Mouse (Mus musculus) intestine, embryonic 16.5 days (tissue): ENCODE results near the gene Gm10160. TPM values are rescaled to one million over a fixed set of nuclear protein-coding genes. Genes with fewer than 3 reads are reported as not detected.

Experiments
- ATAC-seq: fragments of 200-750 bp; cut with Nextera tagmentation; 2 replicates; pipeline ENCODE4 v1.8.0; 2017; ENCODE audit warnings: moderate TSS enrichment, moderate library complexity
- H3K27ac ChIP-seq: fragments of 300-500 bp; sonication (generic); 2 replicates; pipeline ENCODE4 v1.5.1; 2014; ENCODE audit warnings: mild to moderate bottlenecking, low read length
- H3K27me3 ChIP-seq: fragments of 300-500 bp; sonication (generic); replicated peaks from 2 replicates; pipeline ENCODE4 v1.6.1; 2014; ENCODE audit warnings: low read length, control low read depth, mixed read lengths; ENCODE audit not compliant: control insufficient read depth, insufficient read depth
- H3K36me3 ChIP-seq: fragments of 300-500 bp; sonication (generic); 2 replicates; pipeline ENCODE4 v1.6.1; 2014; ENCODE audit warnings: low read length, control low read depth; ENCODE audit not compliant: control insufficient read depth, insufficient read depth
- H3K4me1 ChIP-seq: fragments of 300-500 bp; sonication (generic); 2 replicates; pipeline ENCODE4 v1.6.1; 2014; ENCODE audit warnings: low read length, control low read depth, mixed read lengths; ENCODE audit not compliant: control insufficient read depth, insufficient read depth
- H3K4me2 ChIP-seq: fragments of 300-500 bp; sonication (generic); 2 replicates; pipeline ENCODE4 v1.6.1; 2014; ENCODE audit warnings: low read depth, low read length, control low read depth
- H3K4me3 ChIP-seq: fragments of 300-500 bp; sonication (generic); 2 replicates; pipeline ENCODE4 v1.5.1; 2014; ENCODE audit warnings: mild to moderate bottlenecking, low read length
- H3K9ac ChIP-seq: fragments of 300-500 bp; sonication (generic); 2 replicates; pipeline ENCODE4 v1.6.1; 2014; ENCODE audit warnings: low read depth, low read length
- H3K9me3 ChIP-seq: fragments of 300-500 bp; sonication (generic); 2 replicates; pipeline ENCODE4 v1.6.1; 2016; ENCODE audit warnings: low read length, control low read depth; ENCODE audit not compliant: control insufficient read depth
- WGBS: fragments of 180-500 bp; shearing (Covaris S2); extraction: QIAGEN DNeasy Blood & Tissue Kit; methylation state at CpG from one replicate; pipeline ENCODE4 v1.1.7; 2014; 5-methylcytosine and 5-hydroxymethylcytosine counted together
- polyA plus RNA-seq: library from polyadenylated mRNA; unstranded; fragments of >200 nt; fragmentation: Nextera tagmentation; extraction: Ambion mirVana; gene quantifications from 2 replicates; pipeline ENCODE4 v1.2.1, GENCODE M21; 2015

Gene Gm10160
- polyA plus RNA-seq, 1 experiment from 2014 or later = not detected

DNA sequence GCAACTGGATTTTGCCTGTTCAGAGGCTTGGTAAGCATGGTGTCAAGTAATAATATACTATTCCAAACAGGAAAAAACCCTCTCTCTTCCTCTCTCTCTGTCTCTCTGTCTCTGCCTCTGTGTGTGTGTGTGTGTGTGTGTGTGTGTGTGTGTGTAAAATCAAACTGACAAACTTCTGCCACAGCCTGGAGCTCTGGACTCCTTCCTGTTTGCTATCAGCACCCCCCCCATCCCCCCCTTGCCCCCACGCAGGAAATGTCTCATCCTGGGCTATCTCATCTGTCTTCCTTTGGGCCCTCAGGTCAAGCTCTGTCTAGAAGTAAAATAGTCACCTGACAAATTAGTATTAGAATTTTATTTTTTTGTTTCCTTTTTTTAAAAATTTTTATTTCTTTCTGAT lies 18.2 kb upstream of the Gm10160 start:
- WGBS = 36% methylated on average over 1 of the region's 1 CpGs
- H3K27ac ChIP-seq = no peak overlapping the region
- H3K27me3 ChIP-seq = no peaks in the 10 kb centered on the region
- H3K9me3 ChIP-seq = no peaks in the 10 kb centered on the region
- H3K4me1 ChIP-seq = no peaks in the 10 kb centered on the region
- H3K36me3 ChIP-seq = no peaks in the 10 kb centered on the region
- H3K9ac ChIP-seq = no peak overlapping the region
- ATAC-seq = no peak
- no peak overlapping the region for H3K4me2 ChIP-seq
- H3K4me3 ChIP-seq = no peak overlapping the region

DNA sequence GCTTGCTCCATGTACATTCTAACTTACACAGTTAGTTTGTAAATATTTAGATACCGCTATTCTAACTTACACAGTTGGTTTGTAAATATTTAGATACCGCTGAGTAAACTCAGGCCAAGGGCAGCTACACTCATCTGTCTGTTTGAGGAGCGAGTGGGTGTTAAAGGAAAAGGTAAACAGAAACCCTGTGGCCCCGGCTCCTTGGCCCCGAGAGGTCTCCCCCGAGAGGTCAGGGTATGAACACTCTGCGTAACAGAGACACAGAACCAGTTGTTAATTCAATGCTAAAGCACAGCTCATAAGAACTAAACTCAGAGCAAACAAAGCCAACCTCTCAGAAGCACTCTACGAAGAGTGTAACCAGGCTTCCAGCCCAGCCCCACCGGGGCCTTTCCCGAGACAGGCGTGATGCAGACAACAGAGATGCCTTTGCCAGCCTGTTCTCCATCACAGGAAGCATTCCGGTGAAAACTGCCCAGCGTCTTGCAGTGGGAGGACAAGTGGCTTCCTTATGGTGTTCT lies 17.0 kb upstream of the Gm10160 start:
- Histone ChIP-seq H3K4me2 (no peak overlapping the region), H3K27me3 (no peaks in the 10 kb centered on the region), H3K4me3 (no peak overlapping the region), H3K9ac (no peak overlapping the region), H3K27ac (no peak overlapping the region), H3K4me1 (no peaks in the 10 kb centered on the region), H3K36me3 (no peaks in the 10 kb centered on the region), H3K9me3 (no peaks in the 10 kb centered on the region)
- WGBS = 38% methylated on average over 13 of the region's 13 CpGs
- peak; percentile 75 for ATAC-seq

DNA sequence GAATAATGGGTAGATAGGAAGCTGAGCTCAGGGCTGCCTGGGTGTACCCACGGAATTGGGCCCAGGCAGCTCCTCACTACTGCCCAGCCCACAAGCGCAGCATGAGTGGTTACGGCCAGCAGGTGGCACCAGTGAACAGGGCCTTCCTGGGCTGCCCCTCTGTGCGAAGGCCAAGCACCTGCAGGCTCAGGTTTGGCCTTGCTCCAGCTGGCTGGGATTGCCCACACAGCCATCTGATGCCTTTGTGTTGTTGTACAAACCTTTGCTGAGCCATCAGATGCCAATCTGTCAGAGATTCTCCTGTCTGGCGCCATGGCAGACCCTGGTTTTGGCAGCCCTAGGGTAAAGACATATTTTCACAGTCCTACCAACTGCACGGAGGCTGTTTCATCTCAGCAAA lies 12.6 kb upstream of the Gm10160 start:
- no peaks in the 10 kb centered on the region for H3K27me3 ChIP-seq
- no peak overlapping the region for H3K4me2 ChIP-seq
- peak; percentile 64; the same call in 1 of the 2 replicates for ATAC-seq
- no peak overlapping the region for H3K4me3 ChIP-seq
- no peak overlapping the region for H3K9ac ChIP-seq
- no peaks in the 10 kb centered on the region for H3K36me3 ChIP-seq
- peaks cover 2% of the 10 kb centered on the region; the same call in 1 of the 2 replicates for H3K4me1 ChIP-seq
- no peaks in the 10 kb centered on the region for H3K9me3 ChIP-seq
- no peak overlapping the region for H3K27ac ChIP-seq
- WGBS = 29% methylated on average over 6 of the region's 6 CpGs

DNA sequence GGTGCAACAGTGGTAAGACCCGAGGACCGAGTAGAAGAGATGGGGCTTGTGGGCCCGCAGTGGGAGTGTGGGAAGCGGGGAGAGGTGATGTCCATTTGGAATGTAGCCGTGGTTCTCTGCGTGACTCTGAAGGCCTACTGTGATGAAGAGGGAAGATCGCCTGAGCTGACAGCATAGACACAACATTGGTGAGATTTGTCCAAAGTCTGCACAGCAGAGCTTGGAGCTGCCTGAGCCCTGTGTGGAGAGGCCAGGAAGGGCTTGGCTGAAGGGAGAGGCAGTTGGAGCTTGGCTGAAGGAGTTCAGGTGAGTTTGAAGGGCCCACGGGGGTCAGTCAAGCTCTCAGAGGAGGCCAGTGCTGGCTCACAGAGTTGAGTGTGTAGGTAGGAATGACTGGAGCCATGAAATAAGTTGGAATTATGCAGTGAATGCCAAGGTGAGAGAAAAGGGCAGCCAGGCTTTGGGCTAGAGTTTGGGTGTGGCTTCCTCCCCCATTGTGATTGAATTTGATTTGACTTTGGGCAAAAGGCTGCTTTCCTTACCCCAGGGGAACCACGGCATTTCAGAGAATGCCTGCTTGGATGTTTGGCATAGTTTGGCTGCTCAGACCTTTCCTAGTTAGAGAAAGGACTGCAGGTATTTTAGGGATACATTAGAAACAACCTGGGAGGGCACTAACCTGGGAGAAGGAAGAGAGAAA lies 11.8 kb upstream of the Gm10160 start:
- H3K4me1 ChIP-seq = peaks cover 2% of the 10 kb centered on the region; the same call in 1 of the 2 replicates
- H3K36me3 ChIP-seq = no peaks in the 10 kb centered on the region
- H3K9me3 ChIP-seq = no peaks in the 10 kb centered on the region
- no peak overlapping the region for H3K4me3 ChIP-seq
- H3K4me2 ChIP-seq = no peak overlapping the region
- H3K27ac ChIP-seq = peak overlapping the region; percentile 34
- no peaks in the 10 kb centered on the region for H3K27me3 ChIP-seq
- no peak for ATAC-seq
- WGBS = 84% methylated on average over 9 of the region's 9 CpGs
- no peak overlapping the region for H3K9ac ChIP-seq

DNA sequence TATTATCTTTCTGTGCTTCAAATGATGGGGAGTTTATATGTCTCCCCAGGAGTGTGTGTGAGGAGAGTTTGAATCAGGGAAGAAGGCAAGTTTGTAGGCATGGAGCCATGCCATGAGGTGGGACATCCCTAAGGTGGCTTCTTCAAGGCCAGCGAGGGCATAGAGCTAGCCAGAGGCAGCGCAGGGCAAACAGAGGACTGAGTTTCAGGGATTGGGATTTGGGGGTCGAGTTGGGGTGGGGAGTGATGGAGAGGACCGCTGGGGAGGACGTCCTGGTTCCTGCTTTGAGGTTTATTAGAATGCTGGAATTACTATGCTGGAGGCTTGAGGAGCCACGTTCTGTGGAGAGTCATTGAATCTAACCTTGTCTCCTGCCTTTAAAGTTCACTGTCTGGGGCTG lies 10.3 kb upstream of the Gm10160 start:
- Histone ChIP-seq H3K4me1 (peaks cover 2% of the 10 kb centered on the region; the same call in 1 of the 2 replicates), H3K36me3 (no peaks in the 10 kb centered on the region), H3K9me3 (no peaks in the 10 kb centered on the region), H3K9ac (no peak overlapping the region), H3K4me3 (no peak overlapping the region), H3K27ac (no peak overlapping the region), H3K4me2 (no peak overlapping the region), H3K27me3 (no peaks in the 10 kb centered on the region)
- 94% methylated on average over 6 of the region's 6 CpGs for WGBS
- no peak for ATAC-seq

DNA sequence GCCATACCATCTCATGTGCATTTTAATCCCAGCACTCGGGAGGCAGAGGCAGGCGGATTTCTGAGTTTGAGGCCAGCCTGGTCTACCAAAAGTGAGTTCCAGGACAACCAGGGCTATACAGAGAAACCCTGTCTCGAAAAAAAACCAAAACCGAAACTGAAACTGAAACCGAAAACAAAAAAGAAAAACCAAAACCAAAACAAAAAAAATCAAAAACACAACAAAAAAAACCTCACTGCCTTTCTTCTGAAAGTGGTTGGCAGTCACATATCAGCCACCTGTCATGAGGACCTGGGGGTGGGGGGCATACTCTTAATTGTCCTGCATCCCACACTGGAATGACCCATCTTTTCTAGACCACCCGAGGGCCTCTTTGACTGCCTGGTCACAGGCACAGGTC lies 9.0 kb upstream of the Gm10160 start:
- Histone ChIP-seq H3K4me2 (no peak overlapping the region), H3K27me3 (peaks cover 2% of the 10 kb centered on the region), H3K4me3 (no peak overlapping the region), H3K36me3 (no peaks in the 10 kb centered on the region), H3K9me3 (no peaks in the 10 kb centered on the region), H3K27ac (no peak overlapping the region), H3K4me1 (peaks cover 2% of the 10 kb centered on the region), H3K9ac (no peak overlapping the region)
- no peak for ATAC-seq
- WGBS = 89% methylated on average over 6 of the region's 6 CpGs

DNA sequence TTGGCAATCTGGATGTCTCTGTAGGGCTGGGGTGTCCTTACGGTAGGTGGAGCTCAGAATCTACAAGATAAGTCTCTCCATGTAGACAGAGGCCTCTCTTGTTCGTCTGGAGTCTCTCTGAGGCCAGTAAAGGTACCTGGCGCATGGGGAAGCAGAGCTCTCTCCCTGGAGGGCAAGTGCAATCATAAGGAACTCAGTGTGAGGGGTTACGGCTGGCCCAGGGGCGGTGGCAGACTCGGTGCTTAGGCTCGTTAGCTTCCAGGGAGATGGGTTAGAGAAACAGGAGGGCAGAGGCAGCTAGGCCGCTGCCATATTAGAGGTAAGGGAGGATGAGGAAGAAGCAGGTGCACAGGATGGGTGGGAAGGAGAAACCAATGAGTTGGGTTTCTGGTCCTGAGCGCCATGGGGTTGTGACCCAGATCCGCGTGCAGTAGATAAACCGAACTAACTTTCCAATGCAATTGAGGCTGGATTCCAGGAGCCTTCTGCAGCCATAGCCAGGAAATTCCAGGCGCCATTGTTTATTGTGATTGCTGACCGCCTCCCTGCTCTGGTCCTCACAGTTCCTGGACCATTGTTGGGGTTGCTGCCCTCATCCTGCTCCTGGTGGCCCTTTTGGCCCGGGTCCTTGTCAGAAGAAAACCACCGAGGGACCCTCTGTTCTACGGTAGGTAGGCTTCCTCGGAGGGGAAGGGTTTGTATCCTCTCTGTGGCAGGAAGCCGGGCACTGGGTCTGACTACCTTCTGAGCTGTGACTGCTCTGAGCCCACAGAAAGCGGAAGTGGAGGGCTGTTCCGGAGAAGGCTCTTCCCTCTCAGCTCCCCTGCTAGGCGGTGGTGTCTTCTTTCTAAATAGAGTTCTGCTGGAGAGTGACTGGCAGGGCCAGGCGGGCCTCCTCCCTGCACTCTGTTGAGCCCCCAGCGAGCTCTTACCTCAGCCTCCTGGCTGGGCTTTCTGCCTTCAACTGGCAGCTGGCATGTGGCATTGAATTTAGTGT lies 7.3 kb upstream of the Gm10160 start:
- H3K36me3 ChIP-seq = no peaks in the 10 kb centered on the region
- H3K27me3 ChIP-seq = peaks cover 18% of the 10 kb centered on the region
- H3K27ac ChIP-seq = peak overlapping the region; percentile 29; the same call in 1 of the 2 replicates
- no peaks in the 10 kb centered on the region for H3K9me3 ChIP-seq
- 0 out of 2 replicates have a peak overlapping the region, but pooled peaks have one; percentile 16 for H3K4me2 ChIP-seq
- no peak overlapping the region for H3K9ac ChIP-seq
- peaks cover 2% of the 10 kb centered on the region for H3K4me1 ChIP-seq
- WGBS = 68% methylated on average over 24 of the region's 24 CpGs
- no peak overlapping the region for H3K4me3 ChIP-seq
- no peak for ATAC-seq

DNA sequence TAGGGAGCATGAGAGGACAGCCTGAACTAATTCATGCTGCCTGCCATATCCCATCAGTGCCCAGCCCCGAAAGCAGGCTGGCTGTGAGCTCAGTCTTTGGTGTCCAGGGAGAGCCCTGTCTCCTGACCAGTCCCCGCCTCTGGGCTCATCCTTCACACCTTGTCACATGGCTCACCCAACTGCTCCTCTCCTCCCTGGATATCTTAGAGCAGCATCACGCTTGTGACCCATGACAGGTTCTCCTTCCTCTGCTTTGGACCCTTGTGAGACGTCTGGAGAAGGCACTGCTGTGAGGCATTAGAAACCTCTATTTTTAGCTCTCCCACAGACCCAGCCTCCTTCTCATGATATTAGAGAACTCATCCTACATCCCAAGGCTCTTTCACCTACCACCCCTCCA lies 6.3 kb upstream of the Gm10160 start:
- 77% methylated on average over 4 of the region's 4 CpGs for WGBS
- no peak overlapping the region for H3K27ac ChIP-seq
- H3K27me3 ChIP-seq = peaks cover 25% of the 10 kb centered on the region
- H3K9me3 ChIP-seq = no peaks in the 10 kb centered on the region
- H3K9ac ChIP-seq = no peak overlapping the region
- H3K36me3 ChIP-seq = no peaks in the 10 kb centered on the region
- H3K4me2 ChIP-seq = no peak overlapping the region
- no peak for ATAC-seq
- H3K4me3 ChIP-seq = no peak overlapping the region
- H3K4me1 ChIP-seq = no peaks in the 10 kb centered on the region; the same call in 1 of the 2 replicates

DNA sequence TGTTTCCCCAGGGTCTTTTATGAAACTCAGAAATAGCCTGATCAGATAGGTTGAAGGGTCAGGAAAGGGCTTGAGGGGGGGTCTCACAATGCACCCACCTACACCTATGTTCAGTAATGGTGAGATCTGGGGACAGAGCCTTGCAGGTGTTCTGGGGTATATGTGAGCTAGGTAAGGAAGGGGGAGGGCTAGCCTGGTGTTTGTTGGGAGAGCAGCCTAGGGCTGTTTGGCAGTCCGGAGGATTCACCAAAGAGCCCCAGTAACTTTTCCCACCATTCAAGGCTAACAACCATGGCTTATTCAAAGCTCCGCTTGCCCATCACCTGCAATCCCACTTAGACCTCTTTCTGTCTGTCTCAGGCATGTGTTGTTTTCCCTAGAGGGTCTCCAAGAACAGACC lies 5.9 kb upstream of the Gm10160 start:
- Histone ChIP-seq H3K27me3 (peaks cover 25% of the 10 kb centered on the region), H3K4me3 (no peak overlapping the region), H3K4me1 (no peaks in the 10 kb centered on the region; the same call in 1 of the 2 replicates), H3K36me3 (no peaks in the 10 kb centered on the region), H3K4me2 (no peak overlapping the region), H3K9ac (no peak overlapping the region), H3K9me3 (no peaks in the 10 kb centered on the region), H3K27ac (no peak overlapping the region)
- WGBS = 81% methylated on average over 2 of the region's 2 CpGs
- ATAC-seq = no peak
